Mouse (Mus musculus) liver, embryonic 13.5 days (tissue): ENCODE results near the gene Arid2. TPM values are rescaled to one million over a fixed set of nuclear protein-coding genes. Genes with fewer than 3 reads are reported as not detected.

ENCODE experiments used
- ATAC-seq: fragments of 200-750 bp; cut with Nextera tagmentation; 2 replicates; pipeline ENCODE4 v1.8.0; 2017; ENCODE audit warnings: low read depth, mild to moderate bottlenecking, moderate number of reproducible peaks, moderate library complexity
- DNase-seq: peaks from one replicate; pipeline ENCODE4 v3.0.0; 2022
- H3K27ac ChIP-seq: fragments of 300-500 bp; sonication (generic); 2 replicates; pipeline ENCODE4 v1.5.1; 2015; ENCODE audit warnings: moderate library complexity, mild to moderate bottlenecking, inconsistent platforms
- H3K27me3 ChIP-seq: fragments of 300-500 bp; sonication (generic); 2 replicates; pipeline ENCODE4 v1.6.1; 2015; ENCODE audit warnings: mild to moderate bottlenecking, inconsistent platforms
- H3K36me3 ChIP-seq: fragments of 300-500 bp; sonication (generic); 2 replicates; pipeline ENCODE4 v1.6.1; 2015; ENCODE audit warnings: mild to moderate bottlenecking, inconsistent platforms
- H3K4me1 ChIP-seq: fragments of 300-500 bp; sonication (generic); replicated peaks from 2 replicates; pipeline ENCODE4 v1.6.1; 2015; ENCODE audit warnings: inconsistent platforms
- H3K4me2 ChIP-seq: fragments of 300-500 bp; sonication (generic); 2 replicates; pipeline ENCODE4 v1.6.1; 2015; ENCODE audit warnings: inconsistent platforms, mild to moderate bottlenecking, moderate library complexity
- H3K4me3 ChIP-seq: fragments of 300-500 bp; sonication (generic); replicated peaks from 2 replicates; pipeline ENCODE4 v1.5.1; 2015; ENCODE audit warnings: mild to moderate bottlenecking, inconsistent platforms
- H3K9ac ChIP-seq: fragments of 300-500 bp; sonication (generic); 2 replicates; pipeline ENCODE4 v1.6.1; 2015; ENCODE audit warnings: mild to moderate bottlenecking, inconsistent platforms
- H3K9me3 ChIP-seq: fragments of 300-500 bp; sonication (generic); replicated peaks from 2 replicates; pipeline ENCODE4 v1.6.1; 2016; ENCODE audit warnings: inconsistent platforms
- WGBS: fragments of 180-500 bp; shearing (Covaris S2); methylation state at CpG from one replicate; pipeline ENCODE4 v1.1.7; 2015; ENCODE audit not compliant: insufficient replicate concordance; 5-methylcytosine and 5-hydroxymethylcytosine counted together
- polyA plus RNA-seq: library from polyadenylated mRNA; unstranded; fragments of >200 nt; fragmentation: Nextera tagmentation; extraction: Ambion mirVana; gene quantifications from 2 replicates; pipeline ENCODE4 v1.2.1, GENCODE M21; 2015

The Arid2 gene
- polyA plus RNA-seq, 1 experiment from 2014 or later, result 7.9 TPM

- H3K36me3 ChIP-seq, result peaks cover 26% of the 10 kb centered on the region
- ATAC-seq, result peak; percentile 44
Observed at GRCm38 (mm10) chr15:96270272-96270880, 16.9 kb upstream of the Arid2 start.

DNA sequence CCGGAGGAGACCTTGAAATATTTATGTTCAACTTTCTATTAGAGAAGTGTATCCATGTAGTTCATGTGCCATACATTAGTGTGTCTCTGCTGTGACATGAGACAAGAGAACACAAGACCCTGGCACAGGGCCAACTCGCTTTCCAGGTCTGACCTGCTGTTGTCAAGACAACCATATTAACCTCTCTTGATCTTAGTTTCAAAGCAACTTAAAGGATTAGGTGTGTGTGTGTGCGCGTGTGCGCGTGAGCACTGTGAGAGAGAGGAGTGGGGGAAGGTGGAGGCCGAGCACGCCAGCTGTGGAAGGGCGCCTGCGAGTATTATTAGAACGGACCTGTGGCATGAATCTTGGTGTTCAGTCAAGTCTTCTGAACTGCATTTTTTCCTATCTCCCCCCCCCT is 15.0 kb upstream of the Arid2 start:
- Histone ChIP-seq H3K27me3 (no peaks in the 10 kb centered on the region), H3K4me2 (no peak overlapping the region), H3K36me3 (peaks cover 26% of the 10 kb centered on the region), H3K4me3 (no peak overlapping the region), H3K4me1 (peaks cover 35% of the 10 kb centered on the region), H3K27ac (no peak overlapping the region), H3K9me3 (0 out of 2 replicates have a peak, but pooled peaks cover 2% of the 10 kb centered on the region), H3K9ac (no peak overlapping the region)
- DNase-seq (no peak), ATAC-seq (no peak)
- 94% methylated on average over 11 of the region's 11 CpGs for WGBS

More at GRCm38 (mm10) chr15:96270272-96270880, 16.9 kb upstream of the Arid2 start:
- Histone ChIP-seq H3K27me3 (no peaks in the 10 kb centered on the region), H3K9ac (no peak overlapping the region), H3K27ac (no peak overlapping the region), H3K9me3 (0 out of 2 replicates have a peak, but pooled peaks cover 4% of the 10 kb centered on the region), H3K4me1 (peaks cover 16% of the 10 kb centered on the region), H3K4me3 (no peak overlapping the region), H3K4me2 (no peak overlapping the region)
- no peak for DNase-seq
- WGBS, result 78% methylated on average over 10 of the region's 10 CpGs

DNA sequence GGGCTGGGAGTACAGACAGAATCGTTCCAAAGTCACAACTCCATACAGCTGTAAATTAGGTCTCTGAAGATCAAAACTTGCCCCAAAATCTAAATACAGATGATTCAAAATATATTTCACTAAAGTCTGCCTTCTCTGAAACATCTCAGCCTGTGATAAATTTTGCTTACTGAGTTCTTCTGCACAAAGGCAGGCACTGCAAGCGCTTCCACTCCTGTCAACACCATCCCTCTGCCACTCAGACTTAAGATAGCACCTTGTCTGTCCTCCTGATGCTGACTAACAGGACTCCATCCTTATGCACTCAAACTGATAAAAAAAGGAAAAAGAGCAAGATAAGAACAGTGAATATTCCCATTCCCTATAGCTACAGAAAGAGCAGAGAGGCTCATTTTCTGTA is 13.0 kb upstream of the Arid2 start:
- H3K27ac ChIP-seq, result peak overlapping the region; percentile 70
- H3K9me3 ChIP-seq, result no peaks in the 10 kb centered on the region
- no peak overlapping the region for H3K9ac ChIP-seq
- no peak overlapping the region for H3K4me2 ChIP-seq
- DNase-seq (no peak), ATAC-seq (peak; percentile 42)
- H3K4me3 ChIP-seq, result no peak overlapping the region
- WGBS, result 70% methylated on average over 2 of the region's 2 CpGs
- H3K27me3 ChIP-seq, result no peaks in the 10 kb centered on the region
- H3K36me3 ChIP-seq, result peaks cover 34% of the 10 kb centered on the region
- H3K4me1 ChIP-seq, result peaks cover 51% of the 10 kb centered on the region

DNA sequence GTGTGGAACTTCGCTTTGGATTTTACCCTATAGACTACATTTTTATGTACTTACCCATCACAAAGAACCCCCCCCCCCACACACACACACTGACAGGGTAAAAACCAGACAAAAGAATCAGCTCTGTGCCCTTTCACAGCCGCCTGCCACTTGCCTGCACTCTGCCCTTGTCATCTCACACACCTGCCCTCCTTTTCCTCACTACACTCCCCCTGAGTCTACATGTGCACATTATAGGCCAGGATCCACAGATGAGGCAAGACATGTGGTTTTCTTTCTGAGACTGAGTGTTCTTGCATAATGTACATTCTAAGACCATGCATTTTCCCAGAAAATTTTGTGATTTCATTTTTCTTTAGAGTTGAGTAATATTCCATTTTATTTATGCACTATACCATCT is 12.1 kb upstream of the Arid2 start:
- ATAC-seq, result no peak
- DNase-seq, result no peak
- H3K4me2 ChIP-seq, result peak overlapping the region; percentile 56
- H3K27me3 ChIP-seq, result no peaks in the 10 kb centered on the region
- H3K36me3 ChIP-seq, result peaks cover 42% of the 10 kb centered on the region
- peak overlapping the region; percentile 90 for H3K27ac ChIP-seq
- no peaks in the 10 kb centered on the region for H3K9me3 ChIP-seq
- H3K4me1 ChIP-seq, result peaks cover 58% of the 10 kb centered on the region
- H3K9ac ChIP-seq, result 0 out of 2 replicates have a peak overlapping the region, but pooled peaks have one; percentile 11
- WGBS, result 61% methylated on average over 2 of the region's 2 CpGs
- H3K4me3 ChIP-seq, result no peak overlapping the region

GRCm38 (mm10) chr15:96275810-96276493 is 11.4 kb upstream of the Arid2 start:
- Histone ChIP-seq H3K4me3 (peak overlapping the region; percentile 14), H3K36me3 (peaks cover 48% of the 10 kb centered on the region), H3K9me3 (no peaks in the 10 kb centered on the region), H3K4me1 (peaks cover 60% of the 10 kb centered on the region), H3K9ac (peak overlapping the region; percentile 63), H3K27me3 (no peaks in the 10 kb centered on the region), H3K27ac (peak overlapping the region; percentile 90), H3K4me2 (peak overlapping the region; percentile 56)
- 14% methylated on average over 9 of the region's 9 CpGs for WGBS
- DNase-seq (peak; percentile 45), ATAC-seq (peak; percentile 86)

DNA sequence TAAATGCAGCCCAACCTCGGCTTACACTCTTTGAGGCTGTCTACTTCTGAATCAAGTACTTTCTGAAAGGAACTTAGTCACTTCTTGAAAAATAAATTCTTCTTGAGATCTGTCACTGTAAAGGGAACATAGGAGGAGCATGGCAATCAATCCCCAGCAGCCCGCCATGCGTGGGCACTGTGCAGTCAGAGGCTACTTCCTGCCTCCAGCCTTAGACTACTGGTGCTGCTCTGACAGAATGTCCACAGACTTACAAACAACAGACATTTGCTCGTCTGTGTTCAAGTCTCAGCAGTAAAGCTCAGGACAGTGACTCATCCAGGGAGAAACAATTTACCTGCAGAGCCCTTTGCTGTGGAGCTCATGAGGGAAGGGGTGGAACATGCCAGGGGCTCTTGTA is 10.3 kb upstream of the Arid2 start:
- Histone ChIP-seq H3K9ac (peak overlapping the region; percentile 5), H3K4me1 (peaks cover 70% of the 10 kb centered on the region), H3K36me3 (peaks cover 57% of the 10 kb centered on the region)

DNA sequence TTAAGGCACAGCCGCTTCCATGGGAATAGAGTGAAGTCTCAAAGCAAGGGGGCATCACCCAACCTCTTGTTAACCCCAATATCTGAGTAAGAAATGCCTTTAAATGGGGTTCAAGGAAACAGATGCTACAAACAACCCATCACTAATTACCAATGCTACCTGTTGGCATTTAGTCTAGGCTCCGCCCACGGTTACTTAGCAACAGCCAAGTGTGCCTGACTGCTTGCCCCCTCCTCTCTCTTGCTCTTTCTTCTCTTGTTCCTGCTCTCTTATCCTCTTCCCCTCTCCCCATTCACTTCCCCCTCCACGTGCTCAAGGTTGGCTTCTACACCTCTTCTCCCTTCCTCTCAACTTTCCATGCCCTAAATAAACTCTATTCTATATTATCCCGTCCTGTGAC is 6.1 kb upstream of the Arid2 start:
- H3K27ac ChIP-seq, result no peak overlapping the region
- DNase-seq (no peak), ATAC-seq (no peak)
- no peaks in the 10 kb centered on the region for H3K9me3 ChIP-seq
- no peak overlapping the region for H3K4me2 ChIP-seq
- H3K9ac ChIP-seq, result no peak overlapping the region
- H3K27me3 ChIP-seq, result no peaks in the 10 kb centered on the region
- 78% methylated on average over 5 of the region's 5 CpGs for WGBS
- H3K36me3 ChIP-seq, result peaks cover 55% of the 10 kb centered on the region
- peaks cover 72% of the 10 kb centered on the region for H3K4me1 ChIP-seq
- no peak overlapping the region for H3K4me3 ChIP-seq

More for the DNA sequence above, 10.3 kb upstream of the Arid2 start:
- no peak overlapping the region for H3K4me3 ChIP-seq
- no peaks in the 10 kb centered on the region for H3K9me3 ChIP-seq
- H3K4me2 ChIP-seq, result no peak overlapping the region
- no peak for ATAC-seq
- 38% methylated on average over 4 of the region's 4 CpGs for WGBS
- no peaks in the 10 kb centered on the region for H3K27me3 ChIP-seq
- H3K27ac ChIP-seq, result peak overlapping the region; percentile 90
- DNase-seq, result no peak

DNA sequence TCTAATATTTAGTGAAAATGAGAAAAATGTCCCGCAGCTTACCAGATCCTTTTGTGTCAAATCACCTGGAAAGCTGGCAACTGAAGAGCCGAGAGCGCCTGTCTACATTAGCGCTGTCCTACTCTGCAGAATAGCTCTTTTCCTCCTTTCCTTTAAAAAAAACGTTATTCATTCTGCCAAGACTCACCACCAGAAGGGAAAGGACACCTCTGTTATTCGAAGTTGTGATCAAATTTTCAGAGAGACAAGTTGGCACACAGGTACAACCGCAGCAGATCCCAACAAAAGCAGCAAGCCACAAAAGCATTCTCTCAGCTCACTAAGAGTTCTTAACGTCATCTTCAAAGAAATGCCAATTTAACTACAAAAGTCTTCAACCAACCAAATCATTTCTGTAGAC is 4.2 kb upstream of the Arid2 start:
- Histone ChIP-seq H3K4me3 (peak overlapping the region; percentile 92), H3K27me3 (no peaks in the 10 kb centered on the region), H3K27ac (no peak overlapping the region), H3K4me1 (peaks cover 56% of the 10 kb centered on the region), H3K9ac (peak overlapping the region; percentile 98; the same call in 1 of the 2 replicates), H3K9me3 (no peaks in the 10 kb centered on the region), H3K36me3 (peaks cover 42% of the 10 kb centered on the region), H3K4me2 (peak overlapping the region; percentile 90)
- DNase-seq (no peak), ATAC-seq (no peak)
- 77% methylated on average over 8 of the region's 8 CpGs for WGBS

DNA sequence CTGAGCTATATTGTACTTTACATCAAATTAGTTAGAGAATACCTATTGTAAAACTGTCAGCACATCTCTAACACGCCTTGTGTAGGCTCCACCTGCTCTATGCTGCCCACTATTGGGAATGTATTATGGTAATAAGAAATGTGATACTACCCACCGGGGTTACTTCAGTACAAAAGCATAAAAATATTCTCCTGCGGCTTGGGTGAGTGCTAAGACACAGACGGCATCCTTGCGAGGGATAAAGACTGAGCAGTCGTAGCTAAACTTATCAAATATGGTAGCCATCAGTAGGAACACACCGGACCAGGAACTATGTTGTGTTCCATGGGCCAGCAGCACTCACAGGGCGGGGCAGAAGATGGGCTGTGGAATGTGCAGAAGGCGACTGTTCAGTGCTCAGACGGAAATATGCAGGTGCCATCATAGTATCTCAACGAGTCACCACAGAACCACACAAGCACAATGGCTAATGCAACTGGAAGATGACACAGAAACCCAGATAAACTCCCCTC is 3.3 kb upstream of the Arid2 start:
- peaks cover 34% of the 10 kb centered on the region for H3K36me3 ChIP-seq
- H3K27ac ChIP-seq, result peak overlapping the region; percentile 98
- peaks cover 49% of the 10 kb centered on the region for H3K4me1 ChIP-seq
- peak; percentile 32 for DNase-seq
- H3K27me3 ChIP-seq, result no peaks in the 10 kb centered on the region
- H3K9ac ChIP-seq, result peak overlapping the region; percentile 98
- no peaks in the 10 kb centered on the region for H3K9me3 ChIP-seq
- WGBS, result 11% methylated on average over 11 of the region's 11 CpGs
- no peak for ATAC-seq
- H3K4me3 ChIP-seq, result peak overlapping the region; percentile 92
- peak overlapping the region; percentile 90 for H3K4me2 ChIP-seq

DNA sequence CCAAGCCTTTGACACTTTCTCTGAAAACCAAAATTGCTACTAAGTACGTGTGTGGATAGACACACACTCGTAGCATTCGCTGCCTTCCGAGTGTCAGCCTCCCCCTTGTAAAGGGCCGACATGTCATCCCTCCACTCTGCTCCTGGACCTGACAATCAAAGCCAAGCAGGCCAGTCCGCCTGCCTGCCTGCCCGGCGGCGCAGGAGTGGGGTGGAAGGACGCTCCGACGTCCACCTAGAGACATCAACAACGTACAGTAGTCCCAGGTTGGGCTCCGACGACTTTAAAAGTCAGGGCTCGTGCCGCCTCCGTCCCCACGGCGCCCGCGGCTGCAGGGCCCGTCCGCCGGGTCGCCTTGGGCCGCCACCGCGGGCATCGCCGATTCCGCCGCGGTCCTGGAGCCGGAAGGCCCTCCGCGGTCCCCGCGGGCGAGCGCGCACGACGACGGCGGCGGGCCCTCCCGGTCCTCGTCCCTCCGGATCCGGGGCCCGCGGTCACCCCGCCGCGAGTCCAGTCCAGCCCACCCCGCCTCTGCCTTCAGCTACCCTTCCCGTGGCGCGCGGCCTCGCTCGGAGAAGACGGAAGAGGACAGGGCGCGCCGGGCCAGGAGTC is 2.5 kb upstream of the Arid2 start:
- Histone ChIP-seq H3K27ac (peak overlapping the region; percentile 98), H3K36me3 (peaks cover 27% of the 10 kb centered on the region), H3K4me2 (peak overlapping the region; percentile 90), H3K4me3 (peak overlapping the region; percentile 92), H3K27me3 (no peaks in the 10 kb centered on the region), H3K9ac (peak overlapping the region; percentile 98), H3K4me1 (peaks cover 47% of the 10 kb centered on the region), H3K9me3 (no peaks in the 10 kb centered on the region)
- under 1% methylated on average over 67 of the region's 67 CpGs for WGBS
- ATAC-seq (peak; percentile 21), DNase-seq (peak; percentile 54)

GRCm38 (mm10) chr15:96285323-96286014 is 1.8 kb upstream of the Arid2 start:
- under 1% methylated on average over 62 of the region's 64 CpGs for WGBS
- peak overlapping the region; percentile 98 for H3K9ac ChIP-seq
- DNase-seq (peak; percentile 80), ATAC-seq (peak; percentile 68)
- no peaks in the 10 kb centered on the region for H3K9me3 ChIP-seq
- H3K4me1 ChIP-seq, result peaks cover 44% of the 10 kb centered on the region
- H3K27ac ChIP-seq, result peak overlapping the region; percentile 98
- peaks cover 20% of the 10 kb centered on the region for H3K36me3 ChIP-seq
- no peaks in the 10 kb centered on the region for H3K27me3 ChIP-seq
- H3K4me2 ChIP-seq, result peak overlapping the region; percentile 90
- H3K4me3 ChIP-seq, result peak overlapping the region; percentile 92
